Mouse (Mus musculus) small intestine, adult 2 months (tissue): ENCODE measurements around the gene Abhd17a. TPM values are rescaled to one million over a fixed set of nuclear protein-coding genes. Genes with fewer than 3 reads are reported as not detected.

Experiments
- H3K27ac ChIP-seq: fragments of 200-500 bp; 2 replicates; pipeline ENCODE4 v1.5.1; 2012; ENCODE audit warnings: low read depth, low read length, control low read depth, inconsistent platforms; ENCODE audit not compliant: insufficient read depth
- H3K27me3 ChIP-seq: fragments of 200-500 bp; 2 replicates; pipeline ENCODE4 v1.6.1; 2012; ENCODE audit warnings: mild to moderate bottlenecking, moderate library complexity, low read length, inconsistent platforms; ENCODE audit not compliant: control insufficient read depth, insufficient read depth
- H3K36me3 ChIP-seq: fragments of 200-500 bp; 2 replicates; pipeline ENCODE4 v1.6.1; 2012; ENCODE audit warnings: mild to moderate bottlenecking, low read length, control low read depth, inconsistent platforms; ENCODE audit not compliant: control insufficient read depth, insufficient read depth
- H3K4me1 ChIP-seq: fragments of 200-500 bp; 2 replicates; pipeline ENCODE4 v1.6.1; 2012; ENCODE audit warnings: low read length, inconsistent platforms, mixed read lengths; ENCODE audit not compliant: control insufficient read depth, insufficient read depth, insufficient read length
- H3K4me3 ChIP-seq: fragments of 200-500 bp; 2 replicates; pipeline ENCODE4 v1.5.1; 2012; ENCODE audit warnings: low read depth, mild to moderate bottlenecking, control low read depth, inconsistent platforms, low read length, moderate library complexity
- CTCF ChIP-seq: fragments of 200-500 bp; IDR thresholded peaks from 2 replicates; pipeline ENCODE4 v1.5.1; 2012; ENCODE audit warnings: low read depth, mild to moderate bottlenecking, control low read depth, inconsistent platforms, low read length, moderate library complexity, mixed read lengths; ENCODE audit not compliant: insufficient replicate concordance, insufficient read length; ENCODE audit errors: extremely low read depth
- POLR2A ChIP-seq: fragments of 200-500 bp; IDR thresholded peaks from 2 replicates; pipeline ENCODE4 v1.6.1; 2012; ENCODE audit warnings: low read depth, mild to moderate bottlenecking, control low read depth, inconsistent platforms, low read length, moderate library complexity
- WGBS: fragments of 180-500 bp; shearing (Covaris S2); methylation state at CpG from one replicate; pipeline ENCODE4 v1.1.7; 2018; 5-methylcytosine and 5-hydroxymethylcytosine counted together
- polyA plus RNA-seq: library from polyadenylated mRNA; depleted of rRNA; stranded (reverse); fragments of >200 nt; gene quantifications from 2 replicates; pipeline ENCODE4 v1.2.3, GENCODE M21; 2012

Abhd17a gene
- polyA plus RNA-seq, 1 experiment: 644 TPM

DNA sequence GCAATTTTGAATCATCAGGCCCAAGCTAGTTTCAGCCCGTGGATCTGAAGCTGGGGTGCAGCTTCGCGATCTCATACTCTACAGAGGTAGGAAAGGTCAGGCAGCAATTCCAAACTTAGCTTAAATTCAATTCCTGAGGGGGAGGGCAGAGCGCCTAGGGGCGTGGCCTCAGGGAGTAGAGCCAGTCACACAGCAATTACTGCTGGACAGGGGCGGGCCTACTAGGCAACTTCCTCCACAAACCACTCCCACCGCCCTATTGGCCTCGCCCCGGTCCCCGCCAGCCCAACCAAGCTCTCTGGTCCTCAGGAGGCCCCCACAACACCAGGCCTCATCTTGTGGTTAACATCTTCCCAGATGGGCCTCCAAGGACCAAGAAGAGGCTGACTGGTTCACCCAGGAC is 20.5 kb downstream of the Abhd17a start:
- TF ChIP-seq POLR2A (no peak), CTCF (no peak)
- peak overlapping the region; percentile 56 for H3K4me3 ChIP-seq
- peak overlapping the region; percentile 51 for H3K27ac ChIP-seq
- H3K36me3 ChIP-seq: no peaks in the 10 kb centered on the region
- no peaks in the 10 kb centered on the region for H3K27me3 ChIP-seq
- peaks cover 25% of the 10 kb centered on the region for H3K4me1 ChIP-seq
- WGBS: 12% methylated on average over 10 of the region's 10 CpGs

DNA sequence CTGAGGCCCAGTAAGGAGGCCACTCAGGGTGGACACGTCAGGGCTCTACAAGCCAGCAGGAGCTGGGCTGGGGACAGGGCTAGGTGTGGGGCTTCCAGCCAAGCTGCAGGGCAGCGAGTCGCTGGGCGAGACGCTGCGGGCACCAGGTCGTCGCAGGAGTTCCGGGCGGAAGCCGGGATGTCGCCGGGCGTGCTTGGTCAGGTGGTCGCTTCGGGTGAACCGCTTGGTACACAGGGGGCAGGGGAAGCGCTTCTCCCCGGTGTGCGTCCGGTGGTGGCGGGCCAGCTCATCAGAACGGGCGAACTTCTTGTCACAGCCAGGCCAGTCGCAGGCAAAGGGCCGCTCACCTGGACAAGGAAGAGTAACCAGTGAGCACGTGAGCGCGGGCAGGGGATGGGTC is 21.3 kb downstream of the Abhd17a start:
- 96% methylated on average over 29 of the region's 29 CpGs for WGBS
- H3K27me3 ChIP-seq: no peaks in the 10 kb centered on the region
- no peak overlapping the region for H3K4me3 ChIP-seq
- TF ChIP-seq POLR2A: no peak
- TF ChIP-seq CTCF: no peak
- H3K27ac ChIP-seq: no peak overlapping the region
- H3K36me3 ChIP-seq: no peaks in the 10 kb centered on the region
- peaks cover 25% of the 10 kb centered on the region for H3K4me1 ChIP-seq

DNA sequence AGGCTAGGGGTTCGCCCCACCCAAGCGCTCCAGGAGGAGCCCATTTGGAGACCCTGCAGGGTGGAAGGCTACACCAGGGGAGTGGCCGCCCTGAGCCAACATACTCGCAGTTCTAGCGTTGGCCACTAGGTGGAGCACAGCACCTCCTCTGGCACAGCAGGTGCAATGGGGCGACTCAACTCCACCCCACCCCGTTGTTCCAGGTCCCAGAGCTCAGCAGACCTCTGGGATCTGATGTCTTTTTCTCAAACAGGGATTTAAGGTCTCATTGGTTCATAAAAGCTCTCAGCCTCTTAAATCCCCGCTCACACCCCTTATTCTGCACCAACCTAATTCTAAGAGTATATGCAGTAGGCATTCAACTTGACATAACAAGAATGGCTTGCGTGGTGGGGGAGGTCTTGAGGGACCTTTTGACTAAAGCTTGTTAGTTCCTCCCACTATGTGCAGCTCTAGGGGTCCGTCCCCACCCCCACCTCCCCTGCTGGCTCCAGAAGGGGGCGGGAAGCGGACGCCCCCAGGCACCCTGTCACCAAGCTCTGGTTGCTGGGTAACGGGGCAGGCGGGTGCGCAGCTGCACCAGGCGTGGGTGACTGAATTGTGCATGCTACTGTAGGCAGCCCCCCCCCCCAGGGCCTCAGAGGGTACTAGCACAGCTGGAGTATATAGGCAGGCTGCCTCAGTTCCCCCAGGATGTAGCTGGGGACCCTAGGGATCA is 23.6 kb downstream of the Abhd17a start:
- no peak overlapping the region for H3K4me3 ChIP-seq
- WGBS: 39% methylated on average over 17 of the region's 17 CpGs
- H3K27ac ChIP-seq: no peak overlapping the region
- peaks cover 18% of the 10 kb centered on the region for H3K4me1 ChIP-seq
- H3K27me3 ChIP-seq: no peaks in the 10 kb centered on the region
- no peaks in the 10 kb centered on the region for H3K36me3 ChIP-seq
- TF ChIP-seq CTCF (peak; percentile 96), POLR2A (no peak)

DNA sequence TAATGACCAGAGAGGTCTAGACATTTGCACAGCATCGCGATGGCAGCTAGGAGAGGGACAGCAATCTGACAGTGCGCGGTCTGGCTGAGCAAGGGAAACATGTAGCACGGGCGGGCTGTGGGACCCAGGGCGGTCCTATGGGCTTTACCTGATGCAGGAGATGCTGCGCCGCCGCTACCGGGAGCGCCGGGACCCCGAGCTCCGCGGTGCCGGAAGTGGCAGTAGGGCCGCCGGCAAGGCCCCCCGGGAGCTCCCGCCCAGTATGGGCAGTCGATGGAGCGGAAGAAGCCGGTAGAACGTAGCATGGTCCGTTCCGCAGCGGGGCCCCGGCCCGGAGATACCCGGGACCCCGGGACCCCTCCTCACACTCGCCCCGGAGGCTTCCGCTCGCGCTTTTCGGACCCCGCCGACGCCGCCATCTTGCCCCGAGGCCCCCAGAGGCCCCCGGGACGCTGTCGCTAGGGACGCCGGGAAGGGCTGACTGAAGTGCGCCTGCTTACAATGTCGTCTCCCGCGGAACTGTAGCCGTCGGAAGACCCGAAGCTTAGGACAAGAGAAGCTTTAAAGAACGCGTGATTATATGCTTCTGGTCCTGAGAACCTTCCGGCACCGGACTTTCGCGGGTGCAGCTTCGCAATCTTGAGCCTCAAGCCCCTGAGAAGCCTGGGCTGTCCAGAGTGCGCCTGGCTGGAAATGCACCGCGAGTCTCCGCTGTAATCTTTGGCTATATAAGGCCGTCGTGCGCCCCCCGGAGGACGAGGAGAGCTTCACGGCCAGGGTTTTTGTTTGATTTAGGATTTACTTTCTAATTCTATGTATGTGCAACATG is 28.8 kb downstream of the Abhd17a start, which contains the start of gene Rexo1:
Gene Rexo1 (minus strand): TSS at position 445 of the 829 bp plus-strand sequence.
- Histone ChIP-seq H3K27me3 (no peaks in the 10 kb centered on the region), H3K4me1 (peaks cover 14% of the 10 kb centered on the region), H3K36me3 (no peaks in the 10 kb centered on the region), H3K27ac (peak within 1 kb of the TSS; percentile 88), H3K4me3 (peak within 1 kb of the TSS; percentile 86)
- WGBS: under 1% methylated on average over 72 of the region's 72 CpGs
- TF ChIP-seq POLR2A (no peak; the same call in none of the 2 replicates), CTCF (peak; percentile 85)

DNA sequence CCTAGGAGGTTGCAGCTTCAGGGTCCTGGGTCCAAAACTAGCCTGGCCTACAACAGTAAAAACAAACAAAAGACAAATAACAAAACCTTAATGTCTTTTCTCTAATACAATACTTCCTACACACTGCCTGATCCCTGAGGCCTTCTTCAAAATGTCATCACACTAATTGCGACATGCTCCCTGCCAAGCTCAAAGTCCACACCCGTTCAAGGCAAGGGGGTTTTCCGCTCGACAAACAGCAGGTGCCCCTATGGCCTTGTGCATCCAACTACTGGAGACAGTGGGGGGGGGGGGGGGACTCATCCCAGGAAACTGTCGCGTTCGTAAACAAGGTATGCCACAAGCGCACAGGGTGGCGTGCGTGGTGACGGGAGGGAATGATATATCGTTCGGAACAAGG is 29.5 kb downstream of the Abhd17a start:
- Histone ChIP-seq H3K36me3 (no peaks in the 10 kb centered on the region), H3K4me1 (peaks cover 14% of the 10 kb centered on the region), H3K27ac (peak overlapping the region; percentile 39), H3K4me3 (peak overlapping the region; percentile 86), H3K27me3 (no peaks in the 10 kb centered on the region)
- WGBS: 1% methylated on average over 13 of the region's 13 CpGs
- no peak for TF ChIP-seq POLR2A
- TF ChIP-seq CTCF: no peak

DNA sequence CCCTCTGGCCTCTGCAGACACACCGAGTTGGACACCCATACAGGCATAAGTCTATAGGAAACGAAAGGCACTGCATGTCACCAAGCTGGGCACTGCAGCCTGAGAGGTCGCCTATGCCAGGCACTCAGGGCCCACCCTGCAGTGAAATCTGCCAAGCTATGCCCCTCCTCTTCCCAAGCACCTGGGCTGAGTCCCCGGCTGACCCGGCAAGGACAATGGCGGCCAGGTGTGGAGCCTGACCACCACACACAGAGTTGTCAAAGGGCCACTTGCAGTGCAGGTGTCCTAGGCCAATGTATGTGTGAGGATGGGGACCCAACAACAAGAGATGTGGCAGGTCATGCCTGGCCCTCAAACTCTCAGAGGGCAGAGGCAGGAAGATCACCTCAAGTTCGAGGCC is 30.7 kb downstream of the Abhd17a start:
- Histone ChIP-seq H3K4me1 (peaks cover 14% of the 10 kb centered on the region), H3K27me3 (no peaks in the 10 kb centered on the region), H3K36me3 (no peaks in the 10 kb centered on the region), H3K27ac (no peak overlapping the region), H3K4me3 (no peak overlapping the region)
- 68% methylated on average over 7 of the region's 7 CpGs for WGBS
- TF ChIP-seq POLR2A (no peak), CTCF (no peak)

DNA sequence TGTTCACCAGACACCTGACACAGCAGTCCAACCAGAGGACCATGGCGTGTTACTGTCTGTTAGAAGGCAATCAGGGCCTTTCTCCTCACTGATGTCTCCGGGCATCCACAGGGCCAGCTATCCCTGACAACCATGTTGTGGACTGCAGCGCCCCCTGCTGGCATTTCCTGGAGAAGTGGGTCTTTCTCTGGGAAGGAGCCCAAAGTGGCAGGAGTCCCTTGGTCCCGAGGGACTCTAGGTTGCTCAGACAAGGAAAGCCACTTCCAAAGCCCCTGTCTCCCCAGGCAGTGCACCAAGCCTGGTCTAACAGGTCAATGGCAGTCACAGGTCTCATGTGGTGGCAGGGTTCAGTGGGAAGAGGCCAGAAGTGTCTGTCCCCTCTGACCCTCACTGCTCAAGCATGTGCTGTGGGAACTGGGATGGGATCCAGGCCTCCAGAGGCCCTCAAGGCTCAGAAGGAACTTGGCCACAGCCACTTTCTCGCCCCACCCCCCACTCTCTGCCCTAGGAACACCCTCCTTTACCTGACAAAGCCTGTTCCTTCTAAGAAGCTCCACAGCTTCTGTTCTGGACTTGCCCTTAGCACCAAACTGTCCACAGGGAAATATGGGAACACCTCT is 32.7 kb downstream of the Abhd17a start:
- H3K4me1 ChIP-seq: peaks cover 18% of the 10 kb centered on the region
- no peak overlapping the region for H3K4me3 ChIP-seq
- WGBS: 17% methylated on average over 5 of the region's 5 CpGs
- no peaks in the 10 kb centered on the region for H3K27me3 ChIP-seq
- H3K36me3 ChIP-seq: no peaks in the 10 kb centered on the region
- peak; percentile 70; the same call in 1 of the 2 replicates for TF ChIP-seq CTCF
- no peak for TF ChIP-seq POLR2A
- no peak overlapping the region for H3K27ac ChIP-seq
